Mouse (Mus musculus) olfactory bulb, adult 2 months (tissue): ENCODE results near the gene Apopt1.

ENCODE experiments used
- CTCF ChIP-seq: fragments of 200-500 bp; IDR thresholded peaks from 2 replicates; pipeline ENCODE4 v1.5.1; 2012; ENCODE audit warnings: low read depth, mild to moderate bottlenecking, low read length, moderate library complexity; ENCODE audit not compliant: insufficient read depth
- POLR2A ChIP-seq: fragments of 200-500 bp; IDR thresholded peaks from 2 replicates; pipeline ENCODE4 v1.6.1; 2012; ENCODE audit warnings: mild to moderate bottlenecking, low read depth, low read length, moderate library complexity; ENCODE audit not compliant: insufficient read depth

DNA sequence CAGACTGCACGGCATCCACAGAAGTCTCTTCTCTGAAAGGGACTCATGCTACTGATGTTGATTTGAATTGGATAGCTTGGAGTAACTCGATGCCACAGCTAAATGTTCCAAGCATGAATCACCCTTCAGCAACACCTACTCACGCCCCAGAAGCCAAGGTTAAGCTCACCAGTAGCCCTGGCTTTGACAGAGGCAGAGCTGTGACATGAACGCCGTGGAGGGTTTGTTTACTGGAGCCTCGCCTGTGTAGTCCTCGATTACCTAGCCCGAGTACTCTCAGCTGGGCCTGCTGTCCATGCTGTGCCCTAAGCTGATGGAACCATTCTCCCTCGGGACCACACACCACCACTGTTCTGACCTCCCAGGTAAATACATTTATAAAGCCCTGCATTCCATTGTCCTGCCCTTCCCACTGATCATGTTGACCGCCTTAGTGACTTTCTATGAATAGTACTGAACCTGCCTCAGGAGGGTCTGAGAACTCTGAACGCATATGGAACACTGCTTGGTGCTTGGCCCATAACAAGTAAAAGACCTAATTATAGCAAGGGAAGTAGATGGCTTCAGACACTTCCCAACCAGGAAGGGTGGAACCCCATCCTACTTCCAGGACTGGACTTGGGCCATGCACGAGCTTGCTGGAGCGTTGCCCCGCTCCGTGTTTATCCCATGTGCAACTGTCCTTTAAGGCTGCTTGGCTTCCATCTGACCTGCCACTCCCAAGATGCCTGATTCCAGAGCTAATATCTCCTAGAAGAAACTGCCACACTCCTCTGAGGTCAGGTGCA lies 7.7 kb upstream of the Apopt1 start:
- TF ChIP-seq CTCF, result no peak
- TF ChIP-seq POLR2A, result no peak
